ENCODE assay signal across 22 mouse cellular contexts in the genomic region with DNA sequence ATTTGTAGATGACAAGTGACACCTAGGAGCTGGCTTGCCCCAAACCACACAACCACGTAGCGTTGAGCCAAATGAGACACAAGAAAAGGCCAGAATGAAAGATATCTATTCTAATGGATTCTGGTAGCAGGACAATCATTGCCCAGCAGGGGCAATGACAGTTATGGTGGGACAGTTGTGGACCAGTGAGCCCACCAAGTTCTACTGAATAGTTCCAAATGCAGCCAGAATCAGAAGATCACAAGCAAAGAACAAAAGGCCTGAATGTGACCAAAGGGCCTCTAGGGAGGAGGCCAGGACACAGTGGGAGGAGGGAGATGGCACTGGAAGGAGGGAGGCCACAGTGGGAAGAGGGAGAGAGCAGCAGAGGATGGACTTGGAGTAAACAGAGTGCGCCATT.
A peak's percentile ranks its signal among the peaks of the same experiment; 100 is the strongest.
DNase-seq lines count a peak whose midpoint lies in the region; TF ChIP-seq lines count a peak whose summit lies in the region.
"Had no signal": no experiment of that assay in that cellular context is flagged by ENCODE, and none has a peak within 500 bp of the region (broad histone marks: within the 10 kb centered on the region; RNA-seq: fewer than 3 reads in every experiment).

No protein-coding gene starts in this region.

- no peak for DNase-seq in layer of hippocampus, adult 2 months (ENCODE audit: low spot score in 2 of 2)
- DNase-seq in layer of hippocampus, postnatal 14 days (ENCODE audit: low spot score in 2 of 2): no peak
- peak; percentile 12 to 21 for DNase-seq in right cerebral cortex, postnatal 10 days (ENCODE audit: low spot score in 2 of 2)
- DNase-seq in right cerebral cortex, adult 2 months (ENCODE audit: low spot score in 2 of 2): no peak
- DNase-seq in limb, embryonic 10.5 days (ENCODE audit: low spot score): peak; percentile 26
- DNase-seq in spleen, postnatal 4 days (ENCODE audit: low spot score in 2 of 2): no peak
- DNase-seq: adrenal gland, postnatal 10 days; adrenal gland, postnatal 36 days; B cell, adult 2 months; cerebellum, adult 18-20 months; cerebellum, adult 9-10 months; gastrocnemius, postnatal 10 days; gastrocnemius, postnatal 36 days; heart, postnatal 10 days; heart, postnatal 36 days had no signal

- H3K4me3 ChIP-seq in layer of hippocampus, adult 2 months: no peak overlapping the region
- no peak overlapping the region for H3K4me3 ChIP-seq in limb, embryonic 10.5 days
- H3K4me3 ChIP-seq: forebrain, embryonic 10.5 days; forebrain, embryonic 13.5 days; heart, embryonic 15.5 days; hindbrain, embryonic 10.5 days; hindbrain, embryonic 13.5 days had no signal

- TF ChIP-seq CTCF in layer of hippocampus, adult 2 months (conservative IDR thresholded peaks at IDR 0.05): 0 out of 2 replicates have a peak, but pooled peaks have one; percentile 9

- peaks cover 44% of the 10 kb centered on the region for H3K27me3 ChIP-seq in limb, embryonic 10.5 days (ENCODE audit: low read depth, poor library complexity, severe bottlenecking)
- H3K27me3 ChIP-seq: CH12.LX had no signal

- H3K9me3 ChIP-seq in limb, embryonic 10.5 days (replicated peaks): no peaks in the 10 kb centered on the region
- H3K9me3 ChIP-seq: forebrain, embryonic 10.5 days; forebrain, embryonic 13.5 days; G1E; heart, embryonic 15.5 days; hindbrain, embryonic 10.5 days; hindbrain, embryonic 13.5 days had no signal

- WGBS in limb, embryonic 10.5 days: 86% methylated on average over 3 of the region's 3 CpGs

- H3K27ac ChIP-seq in layer of hippocampus, adult 2 months: no peak overlapping the region
- no peak overlapping the region for H3K27ac ChIP-seq in limb, embryonic 10.5 days
- H3K27ac ChIP-seq: forebrain, embryonic 10.5 days; forebrain, embryonic 13.5 days; heart, embryonic 15.5 days; hindbrain, embryonic 10.5 days; hindbrain, embryonic 13.5 days had no signal

- peaks cover 41% of the 10 kb centered on the region for H3K4me1 ChIP-seq in limb, embryonic 10.5 days

- H3K36me3 ChIP-seq in limb, embryonic 10.5 days: no peaks in the 10 kb centered on the region
- H3K36me3 ChIP-seq: forebrain, embryonic 10.5 days; G1E; heart, embryonic 15.5 days; hindbrain, embryonic 10.5 days; hindbrain, embryonic 13.5 days had no signal

Comparison
In these comparisons a context has a peak if more than half of its experiments do, and no peak if none do; other contexts are left out.
1. DNase-seq: peak in right cerebral cortex, postnatal 10 days (2 of 2) and limb, embryonic 10.5 days (single experiment); none in layer of hippocampus, adult 2 months (0 of 2), layer of hippocampus, postnatal 14 days (0 of 2), right cerebral cortex, adult 2 months (0 of 2) and spleen, postnatal 4 days (0 of 2).